Mouse (Mus musculus) brown adipose tissue, adult 24 weeks (tissue): ENCODE measurements around the gene Hist1h2be. TPM values are rescaled to one million over a fixed set of nuclear protein-coding genes. Genes with fewer than 3 reads are reported as not detected.
"Not testable (repeated sequence)": the region's sequence is repeated elsewhere in the genome, so short reads cannot be mapped to it uniquely, and the experiment has no call there.

ENCODE experiments used
- H3K27ac ChIP-seq: fragments of 200-500 bp; replicated peaks from 2 replicates; pipeline ENCODE4 v1.5.1; 2012; ENCODE audit warnings: low read depth, mild to moderate bottlenecking, low read length
- H3K4me1 ChIP-seq: fragments of 200-500 bp; 2 replicates; pipeline ENCODE4 v1.6.1; 2012; ENCODE audit warnings: low read length, mixed read lengths; ENCODE audit not compliant: control insufficient read depth, insufficient read depth, insufficient read length
- H3K4me3 ChIP-seq: fragments of 200-500 bp; 2 replicates; pipeline ENCODE4 v1.5.1; 2012; ENCODE audit warnings: low read depth, mild to moderate bottlenecking, low read length, moderate library complexity; ENCODE audit not compliant: insufficient read depth
- polyA plus RNA-seq: library from polyadenylated mRNA; stranded (reverse); fragments of >200 nt; gene quantifications from 2 replicates; pipeline ENCODE4 v1.2.4, GENCODE M21; 2012; ENCODE audit not compliant: missing spikeins, insufficient read depth, insufficient read length

Gene Hist1h2be
- polyA plus RNA-seq, 1 experiment: 8.2 TPM

DNA sequence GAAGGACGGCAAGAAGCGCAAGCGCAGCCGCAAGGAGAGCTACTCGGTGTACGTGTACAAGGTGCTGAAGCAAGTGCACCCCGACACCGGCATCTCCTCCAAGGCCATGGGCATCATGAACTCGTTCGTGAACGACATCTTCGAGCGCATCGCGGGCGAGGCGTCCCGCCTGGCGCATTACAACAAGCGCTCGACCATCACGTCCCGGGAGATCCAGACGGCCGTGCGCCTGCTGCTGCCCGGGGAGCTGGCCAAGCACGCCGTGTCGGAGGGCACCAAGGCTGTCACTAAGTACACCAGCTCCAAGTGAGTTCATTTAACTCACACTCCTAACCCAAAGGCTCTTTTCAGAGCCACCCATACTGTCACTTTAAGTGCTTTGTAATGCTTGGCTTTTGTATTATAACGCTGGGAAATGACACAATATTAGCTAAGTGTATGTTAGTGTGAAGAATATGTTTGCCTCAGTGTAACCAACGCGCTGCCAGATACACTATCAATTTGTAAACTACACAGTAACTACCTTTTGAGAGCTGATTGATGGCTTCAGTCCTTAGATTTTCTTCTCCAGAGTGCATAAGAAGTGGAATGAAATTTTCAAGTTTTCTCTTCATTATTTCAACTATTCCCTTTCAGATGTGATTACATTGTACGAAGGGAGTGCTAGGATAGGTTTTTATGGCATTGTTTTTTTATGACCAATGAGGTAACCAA lies 49.3 kb downstream of the Hist1h2be start:
- Histone ChIP-seq H3K27ac (0 out of 2 replicates have a peak overlapping the region, but pooled peaks have one; percentile 74), H3K4me3 (peak overlapping the region; percentile 59)
- not testable (repeated sequence) for H3K4me1 ChIP-seq

DNA sequence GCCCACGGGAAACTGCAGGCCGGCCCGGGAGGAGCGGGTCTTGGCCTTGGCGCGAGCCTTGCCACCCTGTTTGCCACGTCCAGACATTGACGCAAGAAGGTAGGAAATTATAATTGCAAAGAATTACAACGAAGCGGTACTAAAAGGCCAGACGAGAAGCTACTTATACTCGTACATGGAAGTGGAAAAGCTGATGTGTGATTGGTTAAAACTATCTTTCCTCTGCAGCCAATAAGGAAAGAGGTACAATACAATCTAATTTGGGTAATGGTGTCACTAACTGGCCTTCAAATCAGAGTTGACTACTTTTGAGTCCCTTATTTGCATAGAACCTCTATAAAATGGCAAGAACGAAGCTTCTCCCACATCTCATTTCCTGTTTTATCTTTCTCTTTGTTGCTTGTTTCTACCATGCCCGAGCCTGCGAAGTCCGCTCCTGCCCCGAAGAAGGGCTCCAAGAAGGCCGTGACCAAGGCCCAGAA lies 49.9 kb downstream of the Hist1h2be start, which contains the start of the genes Hist1h2ae and Hist1h2bg:
Hist1h2ae (minus strand) TSS at position 199 of the 482 bp plus-strand sequence.
Hist1h2bg (plus strand) TSS at position 375 of the 482 bp plus-strand sequence.
- peak within 1 kb of the TSS; percentile 74; the same call in 1 of the 2 replicates for H3K27ac ChIP-seq
- H3K4me3 ChIP-seq: peak within 1 kb of the TSS; percentile 61
- 0 out of 2 replicates have a peak, but pooled peaks cover 2% of the 10 kb centered on the region for H3K4me1 ChIP-seq

DNA sequence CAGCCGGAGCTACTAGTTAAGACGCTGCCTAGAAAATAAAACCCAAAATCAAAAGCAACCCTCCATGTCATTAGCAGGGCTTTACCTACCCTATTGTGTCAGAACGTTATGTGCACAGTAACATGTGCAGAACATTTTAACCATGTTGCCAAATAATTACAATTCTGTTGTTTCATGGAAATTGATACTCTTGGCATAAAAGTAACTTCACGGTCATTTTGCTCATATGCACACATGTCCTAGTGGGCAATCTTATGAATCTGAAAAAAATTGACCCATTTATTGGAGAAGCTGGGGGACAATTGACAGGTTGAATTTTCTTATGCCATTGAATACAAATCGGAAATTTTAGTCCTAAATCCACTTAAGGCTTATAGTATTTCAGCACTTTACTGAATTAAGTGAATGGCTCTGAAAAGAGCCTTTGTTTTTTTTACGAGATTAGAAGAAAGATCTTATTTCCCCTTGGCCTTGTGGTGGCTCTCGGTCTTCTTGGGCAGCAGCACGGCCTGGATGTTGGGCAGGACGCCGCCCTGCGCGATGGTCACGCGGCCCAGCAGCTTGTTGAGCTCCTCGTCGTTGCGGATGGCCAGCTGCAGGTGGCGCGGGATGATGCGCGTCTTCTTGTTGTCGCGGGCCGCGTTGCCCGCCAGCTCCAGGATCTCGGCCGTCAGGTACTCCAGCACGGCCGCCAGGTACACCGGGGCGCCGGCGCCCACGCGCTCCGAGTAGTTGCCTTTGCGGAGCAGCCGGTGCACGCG lies 50.5 kb downstream of the Hist1h2be start:
- Histone ChIP-seq H3K4me3 (peak overlapping the region; percentile 61), H3K27ac (peak overlapping the region; percentile 46; the same call in 1 of the 2 replicates)
- not testable (repeated sequence) for H3K4me1 ChIP-seq

DNA sequence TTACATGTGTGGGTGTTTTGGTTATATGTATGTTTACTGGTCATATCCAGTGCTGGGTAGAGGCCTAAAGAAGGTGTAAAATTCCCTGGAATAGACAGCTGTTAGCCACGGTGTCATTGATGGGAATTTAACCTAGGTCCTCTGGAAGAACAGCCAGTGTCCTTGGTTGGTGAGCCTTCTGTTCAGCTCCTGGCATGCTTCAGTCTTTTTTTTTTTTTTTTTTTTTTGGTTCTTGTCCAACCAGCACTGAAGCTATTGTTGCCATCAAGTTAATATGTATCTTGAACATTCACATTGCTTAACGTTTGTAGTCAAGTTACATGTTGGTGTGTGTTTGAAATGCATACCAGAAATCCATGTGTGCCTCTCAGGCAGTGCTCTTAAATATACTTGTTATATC lies 56.4 kb downstream of the Hist1h2be start:
- Histone ChIP-seq H3K4me1 (no peaks in the 10 kb centered on the region), H3K4me3 (no peak overlapping the region), H3K27ac (no peak overlapping the region)

DNA sequence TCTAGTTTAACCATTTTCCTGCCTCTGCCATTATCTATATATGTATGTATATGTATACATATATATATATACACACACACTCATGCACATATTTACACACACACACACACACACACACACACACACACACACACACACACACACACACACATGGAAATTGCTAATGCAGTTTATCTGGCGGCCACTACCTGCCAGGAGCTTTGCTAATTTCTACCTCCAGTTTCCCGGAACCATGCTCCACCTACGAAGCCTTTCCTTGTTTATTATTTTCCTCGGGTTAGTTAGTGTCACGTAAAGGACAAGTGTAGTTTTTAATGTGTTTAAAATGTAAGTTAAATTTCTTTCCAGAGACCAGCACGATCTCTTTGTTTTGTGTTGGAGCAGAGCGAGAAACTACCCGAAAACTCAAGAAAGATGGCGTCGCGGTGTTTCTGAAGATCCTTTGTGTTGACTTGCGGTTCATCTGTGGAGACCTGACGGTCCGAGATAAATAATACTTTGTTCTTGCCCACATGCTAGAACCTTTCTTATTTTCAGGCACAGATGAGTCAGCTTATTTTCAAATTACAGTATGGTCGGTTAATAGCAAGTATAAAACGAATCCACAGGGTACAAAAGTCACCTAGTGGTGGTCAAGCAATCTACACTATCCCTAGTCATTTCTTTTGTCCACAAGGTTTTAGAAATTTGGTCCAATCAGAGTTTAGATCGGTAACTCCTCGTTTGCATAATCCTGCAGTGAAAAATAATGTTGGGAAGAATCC lies 58.0 kb downstream of the Hist1h2be start:
- Histone ChIP-seq H3K4me1 (no peaks in the 10 kb centered on the region), H3K4me3 (peak overlapping the region; percentile 75), H3K27ac (peak overlapping the region; percentile 51)

DNA sequence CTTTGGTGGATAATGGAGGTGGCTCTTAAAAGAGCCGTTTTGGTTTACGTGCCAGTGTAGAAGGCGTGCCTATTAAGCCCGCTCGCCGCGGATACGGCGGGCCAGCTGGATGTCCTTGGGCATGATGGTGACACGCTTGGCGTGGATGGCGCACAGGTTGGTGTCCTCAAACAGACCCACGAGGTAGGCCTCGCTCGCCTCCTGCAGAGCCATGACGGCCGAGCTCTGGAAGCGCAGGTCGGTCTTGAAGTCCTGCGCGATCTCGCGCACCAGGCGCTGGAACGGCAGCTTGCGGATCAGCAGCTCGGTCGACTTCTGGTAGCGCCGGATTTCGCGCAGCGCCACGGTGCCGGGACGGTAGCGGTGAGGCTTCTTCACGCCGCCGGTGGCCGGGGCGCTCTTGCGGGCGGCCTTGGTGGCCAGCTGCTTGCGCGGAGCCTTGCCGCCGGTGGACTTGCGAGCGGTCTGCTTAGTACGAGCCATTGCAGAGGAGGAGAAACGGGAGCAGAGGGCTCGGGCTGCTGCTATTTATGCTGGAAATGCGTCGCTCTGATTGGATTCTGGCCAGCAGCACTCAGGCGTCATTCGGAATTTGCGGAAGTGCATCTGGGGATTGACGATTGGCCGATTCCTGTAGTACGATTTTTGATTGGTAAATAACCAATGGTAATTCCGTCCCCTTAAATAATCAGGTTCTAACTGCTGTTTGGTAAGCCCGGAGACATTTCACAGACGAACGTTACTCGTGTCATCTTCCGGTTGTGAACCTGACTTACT lies 58.9 kb downstream of the Hist1h2be start, which contains the start of gene Hist1h3e:
Hist1h3e (minus strand) TSS at position 487 of the 777 bp plus-strand sequence.
- Histone ChIP-seq H3K27ac (peak within 1 kb of the TSS; percentile 70), H3K4me3 (peak within 1 kb of the TSS; percentile 75)
- H3K4me1 ChIP-seq: not testable (repeated sequence)

DNA sequence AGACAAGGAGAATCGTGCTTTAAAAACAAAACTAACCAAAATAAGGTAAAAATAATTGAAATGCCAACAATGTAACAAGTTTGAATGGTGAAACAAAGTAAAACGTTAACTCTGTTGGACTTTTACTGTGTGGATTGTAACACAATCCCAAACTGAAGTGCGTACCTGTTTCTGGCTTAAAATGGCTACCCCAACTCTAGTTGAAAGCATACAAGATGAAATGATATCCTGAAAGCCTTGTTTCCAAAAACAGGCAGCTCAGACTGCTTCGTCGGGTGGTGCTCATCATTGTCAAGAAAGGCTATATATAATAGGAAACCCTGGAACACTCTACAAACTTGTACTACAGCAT lies 59.4 kb downstream of the Hist1h2be start:
- peak overlapping the region; percentile 37; the same call in 1 of the 2 replicates for H3K27ac ChIP-seq
- peak overlapping the region; percentile 75 for H3K4me3 ChIP-seq
- not testable (repeated sequence) for H3K4me1 ChIP-seq

DNA sequence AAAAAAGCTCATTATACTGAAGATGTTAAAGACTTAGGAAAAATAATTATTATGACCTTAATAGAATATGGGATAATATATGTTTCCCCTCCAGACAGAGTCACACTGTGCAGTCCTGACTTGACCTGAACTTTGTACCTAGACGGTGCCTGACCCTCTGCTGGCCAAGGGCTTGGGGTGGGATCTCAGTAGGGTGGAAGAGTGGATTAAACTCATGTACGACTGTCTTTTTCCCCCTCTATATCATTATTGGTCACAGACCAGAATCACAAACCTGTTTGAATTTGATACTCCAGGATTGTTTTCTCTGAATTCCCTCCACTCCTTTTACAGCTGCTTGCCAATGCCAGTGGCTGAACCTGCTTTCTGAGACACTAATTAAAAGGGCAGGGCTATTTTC lies 60.2 kb downstream of the Hist1h2be start:
- H3K4me1 ChIP-seq, H3K4me3 ChIP-seq, H3K27ac ChIP-seq: not testable (repeated sequence)

DNA sequence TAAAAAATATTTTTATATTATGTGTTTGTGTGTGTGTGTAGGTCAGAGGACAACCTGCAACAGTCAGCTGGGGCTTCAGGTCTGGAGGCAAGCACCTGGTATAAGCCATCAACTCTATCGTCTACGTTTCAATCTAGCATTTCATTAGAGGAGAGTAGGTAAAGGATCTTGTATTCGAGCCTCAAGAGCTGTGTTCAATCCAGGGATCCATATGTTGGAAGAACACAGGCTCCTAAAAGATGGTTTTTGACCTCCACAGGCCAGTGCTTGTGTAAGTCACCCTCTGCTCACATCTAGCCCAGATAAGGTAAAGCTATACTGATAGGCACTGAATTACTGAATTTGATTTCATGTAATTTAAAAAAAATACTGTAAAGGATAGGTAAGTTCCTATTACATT lies 64.0 kb downstream of the Hist1h2be start:
- no peak overlapping the region for H3K27ac ChIP-seq
- no peak overlapping the region for H3K4me3 ChIP-seq
- H3K4me1 ChIP-seq: no peaks in the 10 kb centered on the region

DNA sequence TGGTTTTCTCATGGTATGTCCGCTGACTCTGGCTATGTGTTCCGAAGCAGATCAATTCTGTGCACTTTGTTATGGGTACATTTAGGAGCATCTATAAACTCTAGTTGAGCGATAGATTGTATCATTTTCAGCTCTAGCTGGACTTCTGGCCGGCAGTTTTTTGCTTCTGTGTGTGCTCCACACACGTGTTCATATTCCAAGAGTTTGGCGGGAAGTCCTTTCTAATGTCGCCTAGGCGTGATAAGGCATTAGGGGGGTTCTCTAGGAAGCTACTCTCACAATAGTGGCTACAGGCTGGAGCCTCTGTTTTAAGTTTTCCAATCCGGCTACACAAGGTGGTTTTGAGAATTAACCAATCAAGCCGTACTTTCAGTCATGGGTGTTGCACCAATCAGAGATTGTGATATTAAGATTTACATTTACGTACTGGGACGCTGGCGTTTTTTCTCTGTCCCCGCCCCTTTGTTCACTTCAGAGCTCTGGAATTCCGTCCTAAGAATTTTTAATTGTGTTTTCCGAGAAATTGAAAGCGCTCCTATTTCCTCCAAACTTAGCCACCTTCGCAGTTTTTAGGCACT lies 65.0 kb downstream of the Hist1h2be start:
- H3K27ac ChIP-seq: peak overlapping the region; percentile 77

DNA sequence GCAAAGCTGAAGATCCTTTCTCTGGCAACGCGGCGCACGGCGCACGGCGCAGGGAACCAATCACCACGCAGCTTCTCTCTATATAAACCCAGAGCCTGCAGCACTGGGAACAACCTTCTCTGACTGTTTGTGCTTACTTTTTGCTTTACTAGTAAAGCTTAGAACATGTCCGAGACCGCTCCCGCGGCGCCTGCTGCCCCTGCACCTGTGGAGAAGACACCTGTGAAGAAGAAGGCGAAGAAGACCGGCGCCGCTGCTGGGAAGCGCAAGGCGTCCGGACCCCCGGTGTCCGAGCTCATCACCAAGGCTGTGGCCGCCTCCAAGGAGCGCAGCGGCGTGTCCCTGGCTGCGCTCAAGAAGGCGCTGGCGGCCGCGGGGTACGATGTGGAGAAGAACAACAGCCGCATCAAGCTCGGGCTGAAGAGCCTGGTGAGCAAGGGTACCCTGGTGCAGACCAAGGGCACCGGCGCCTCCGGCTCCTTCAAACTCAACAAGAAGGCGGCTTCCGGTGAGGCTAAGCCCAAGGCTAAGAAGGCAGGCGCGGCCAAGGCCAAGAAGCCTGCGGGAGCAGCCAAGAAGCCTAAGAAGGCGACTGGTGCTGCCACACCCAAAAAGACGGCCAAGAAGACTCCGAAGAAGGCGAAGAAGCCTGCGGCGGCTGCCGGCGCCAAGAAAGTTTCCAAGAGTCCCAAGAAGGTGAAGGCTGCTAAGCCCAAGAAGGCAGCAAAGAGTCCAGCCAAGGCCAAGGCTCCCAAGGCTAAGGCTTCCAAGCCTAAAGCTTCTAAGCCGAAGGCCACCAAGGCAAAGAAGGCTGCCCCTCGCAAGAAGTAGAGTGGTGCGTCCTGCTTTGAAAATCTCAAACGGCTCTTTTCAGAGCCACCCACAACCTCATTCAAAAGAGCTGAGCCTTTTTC lies 65.7 kb downstream of the Hist1h2be start:
- Histone ChIP-seq H3K4me1 (no peaks in the 10 kb centered on the region), H3K27ac (peak overlapping the region; percentile 74), H3K4me3 (peak overlapping the region; percentile 69)

More for the DNA sequence above, 65.0 kb downstream of the Hist1h2be start:
- Histone ChIP-seq H3K4me1 (no peaks in the 10 kb centered on the region), H3K4me3 (peak overlapping the region; percentile 69)

DNA sequence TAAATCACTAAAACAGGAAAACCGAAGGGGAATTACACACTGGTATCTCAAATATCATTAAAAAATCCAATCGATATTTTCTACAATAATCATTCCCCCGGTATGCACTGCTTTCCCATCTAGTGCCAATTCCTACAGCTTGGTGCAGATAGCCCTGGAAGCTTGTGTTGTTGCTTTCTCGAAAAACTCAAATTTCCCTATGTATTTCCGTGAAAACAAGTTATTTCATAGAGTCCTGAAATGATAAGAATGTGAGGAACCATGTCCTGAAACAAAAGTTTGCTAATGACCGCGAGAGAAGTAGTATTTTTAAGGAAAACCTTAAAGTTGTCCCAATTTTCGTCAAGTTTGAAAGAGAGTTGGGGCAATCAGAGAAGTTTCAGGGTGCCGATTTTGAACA lies 66.5 kb downstream of the Hist1h2be start:
- Histone ChIP-seq H3K4me1 (no peaks in the 10 kb centered on the region), H3K27ac (no peak overlapping the region; the same call in 1 of the 2 replicates), H3K4me3 (peak overlapping the region; percentile 69)

DNA sequence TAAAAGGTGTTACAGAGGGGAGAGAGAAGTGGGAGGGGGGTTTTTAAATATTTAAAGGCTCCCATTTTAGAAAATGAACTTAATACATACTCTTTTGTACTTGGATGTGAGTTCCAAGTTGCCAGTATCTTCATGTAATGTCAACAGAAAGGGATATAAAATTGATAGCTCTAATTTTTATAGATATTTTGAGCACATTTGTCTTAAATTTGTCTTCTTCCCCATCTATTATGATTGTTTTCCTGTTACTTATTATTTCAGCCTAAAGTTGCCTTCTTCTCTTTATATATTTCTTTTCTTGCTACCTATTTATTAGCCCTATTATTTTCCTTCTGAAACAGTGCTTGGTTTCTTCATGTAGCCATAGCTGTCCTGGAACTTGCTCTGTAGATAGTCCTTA lies 68.0 kb downstream of the Hist1h2be start, which contains the start of gene Hist1h1d:
Hist1h1d (plus strand) TSS at position 301 of the 400 bp plus-strand sequence.
- no peaks in the 10 kb centered on the region for H3K4me1 ChIP-seq
- no peak within 1 kb of the TSS for H3K27ac ChIP-seq
- H3K4me3 ChIP-seq: no peak within 1 kb of the TSS
